In genomic region chr7:139850677-139851076, GRCm38 (mm10) we compare ENCODE assay signal across 19 mouse cellular contexts. TPM values are rescaled to one million over a fixed set of nuclear protein-coding genes. Genes with fewer than 3 reads are reported as not detected.
DNase-seq lines count a peak whose midpoint lies in the region; ATAC-seq lines count a peak whose summit lies in the region.
"Had no signal": no experiment of that assay in that cellular context is flagged by ENCODE, and none has a peak within 500 bp of the region (broad histone marks: within the 10 kb centered on the region; RNA-seq: fewer than 3 reads in every experiment).

No protein-coding gene starts in this region.

- no peak for DNase-seq in forebrain, embryonic 14.5 days (ENCODE audit: low spot score)
- no peak for DNase-seq in hindbrain, embryonic 14.5 days (ENCODE audit: low spot score)
- no peak for DNase-seq in frontal cortex, postnatal 14 days (ENCODE audit: low spot score in 2 of 2)
- no peak for DNase-seq in right cerebral cortex, postnatal 14 days
- DNase-seq in thymus, postnatal 10 days (ENCODE audit: low spot score in 2 of 2) = no peak
- DNase-seq in right cerebral cortex, adult 18-20 months = no peak
- DNase-seq: adrenal gland, postnatal 36 days; cerebellum, adult 9-10 months; gastrocnemius, postnatal 14 days; lung, adult 2 months; lung, postnatal 4 days; thymus, postnatal 4 days had no signal

- no peaks in the 10 kb centered on the region for H3K36me3 ChIP-seq in forebrain, embryonic 12.5 days (replicated peaks)
- H3K36me3 ChIP-seq in forebrain, embryonic 14.5 days (ENCODE audit: control insufficient read depth, insufficient read depth, low read length) = no peaks in the 10 kb centered on the region
- H3K36me3 ChIP-seq in hindbrain, embryonic 14.5 days (replicated peaks; ENCODE audit: control insufficient read depth, insufficient read depth) = no peaks in the 10 kb centered on the region; the same call in 1 of the 2 replicates
- H3K36me3 ChIP-seq in midbrain, embryonic 16.5 days (ENCODE audit: control insufficient read depth, insufficient read depth, low read length) = peaks cover 5% of the 10 kb centered on the region; the same call in 1 of the 2 replicates
- H3K36me3 ChIP-seq: G1E had no signal

- no peak overlapping the region for H3K9ac ChIP-seq in forebrain, embryonic 12.5 days
- peak overlapping the region; percentile 32; the same call in 1 of the 2 replicates for H3K9ac ChIP-seq in forebrain, embryonic 14.5 days (ENCODE audit: low read length)
- peak overlapping the region; percentile 18; the same call in 1 of the 2 replicates for H3K9ac ChIP-seq in hindbrain, embryonic 14.5 days
- no peak overlapping the region for H3K9ac ChIP-seq in midbrain, embryonic 16.5 days (ENCODE audit: low read depth, low read length)

- 70% methylated on average over 5 of the region's 5 CpGs for WGBS in forebrain, embryonic 12.5 days
- 75% methylated on average over 5 of the region's 5 CpGs for WGBS in forebrain, embryonic 14.5 days
- WGBS in hindbrain, embryonic 14.5 days = 49% methylated on average over 5 of the region's 5 CpGs
- WGBS in midbrain, embryonic 16.5 days = 60% methylated on average over 5 of the region's 5 CpGs

- peaks cover 25% of the 10 kb centered on the region for H3K4me1 ChIP-seq in forebrain, embryonic 12.5 days
- peaks cover 20% of the 10 kb centered on the region for H3K4me1 ChIP-seq in forebrain, embryonic 14.5 days (ENCODE audit: control insufficient read depth, insufficient read depth, low read length)
- peaks cover 29% of the 10 kb centered on the region for H3K4me1 ChIP-seq in hindbrain, embryonic 14.5 days (replicated peaks; ENCODE audit: control insufficient read depth, insufficient read depth, low read length)
- H3K4me1 ChIP-seq in midbrain, embryonic 16.5 days (ENCODE audit: control insufficient read depth, insufficient read depth, low read length) = peaks cover 32% of the 10 kb centered on the region

- H3K27ac ChIP-seq in forebrain, embryonic 12.5 days = peak overlapping the region; percentile 81
- H3K27ac ChIP-seq in forebrain, embryonic 14.5 days (ENCODE audit: low read depth, low read length) = peak overlapping the region; percentile 84
- peak overlapping the region; percentile 84 for H3K27ac ChIP-seq in hindbrain, embryonic 14.5 days
- peak overlapping the region; percentile 87 for H3K27ac ChIP-seq in midbrain, embryonic 16.5 days (ENCODE audit: low read length)

- no peak for ATAC-seq in forebrain, embryonic 12.5 days (ENCODE audit: low FRiP score)
- peak; percentile 35 for ATAC-seq in forebrain, embryonic 14.5 days
- 0 out of 2 replicates have a peak, but pooled peaks have one; percentile 38 for ATAC-seq in hindbrain, embryonic 14.5 days (ENCODE audit: low FRiP score)
- ATAC-seq in midbrain, embryonic 16.5 days = 0 out of 2 replicates have a peak, but pooled peaks have one; percentile 37
- ATAC-seq: CD4-positive, CD25-positive, alpha-beta regulatory T cell, adult 4 months; inflammation-experienced regulatory T-cells, adult 6 months had no signal

- H3K4me2 ChIP-seq in forebrain, embryonic 12.5 days = no peak overlapping the region
- no peak overlapping the region for H3K4me2 ChIP-seq in forebrain, embryonic 14.5 days (ENCODE audit: low read length)
- no peak overlapping the region for H3K4me2 ChIP-seq in hindbrain, embryonic 14.5 days (replicated peaks)
- H3K4me2 ChIP-seq in midbrain, embryonic 16.5 days (ENCODE audit: low read length) = no peak overlapping the region

- H3K9me3 ChIP-seq in forebrain, embryonic 12.5 days = no peaks in the 10 kb centered on the region
- no peaks in the 10 kb centered on the region for H3K9me3 ChIP-seq in forebrain, embryonic 14.5 days (replicated peaks; ENCODE audit: control insufficient read depth, low read length)
- H3K9me3 ChIP-seq in hindbrain, embryonic 14.5 days (ENCODE audit: control insufficient read depth, low read length) = no peaks in the 10 kb centered on the region
- H3K9me3 ChIP-seq in midbrain, embryonic 16.5 days (replicated peaks; ENCODE audit: control insufficient read depth, low read length, poor library complexity, severe bottlenecking) = no peaks in the 10 kb centered on the region

- H3K4me3 ChIP-seq in forebrain, embryonic 12.5 days (replicated peaks) = no peak overlapping the region
- no peak overlapping the region for H3K4me3 ChIP-seq in forebrain, embryonic 14.5 days (ENCODE audit: low read depth, low read length)
- H3K4me3 ChIP-seq in hindbrain, embryonic 14.5 days (replicated peaks; ENCODE audit: low read length) = no peak overlapping the region
- H3K4me3 ChIP-seq in midbrain, embryonic 16.5 days (ENCODE audit: low read depth, low read length) = no peak overlapping the region

- H3K27me3 ChIP-seq in forebrain, embryonic 12.5 days = no peaks in the 10 kb centered on the region
- no peaks in the 10 kb centered on the region for H3K27me3 ChIP-seq in forebrain, embryonic 14.5 days (replicated peaks; ENCODE audit: control insufficient read depth, insufficient read depth, low read length)
- no peaks in the 10 kb centered on the region for H3K27me3 ChIP-seq in hindbrain, embryonic 14.5 days (ENCODE audit: control insufficient read depth, insufficient read depth, low read length)
- H3K27me3 ChIP-seq in midbrain, embryonic 16.5 days (ENCODE audit: control insufficient read depth, insufficient read depth, low read depth, low read length) = no peaks in the 10 kb centered on the region

RNA-seq across cellular contexts. Expression of gene Adgra1, which starts 16.7 kb away (rescaled TPM):
- polyA plus RNA-seq in forebrain, embryonic 12.5 days (2016; fragmentation: Nextera tagmentation; extraction: Ambion mirVana) = 5.8 and 7.6 TPM in 2 replicates
- polyA plus RNA-seq in forebrain, embryonic 14.5 days (2014; fragmentation: Nextera tagmentation; extraction: Ambion mirVana) = 7.4 and 8.1 TPM in 2 replicates
- polyA plus RNA-seq in hindbrain, embryonic 14.5 days (2014; fragmentation: Nextera tagmentation; extraction: Ambion mirVana) = 18.6 and 20.3 TPM in 2 replicates
- 31.5 and 34.1 TPM in 2 replicates for polyA plus RNA-seq in midbrain, embryonic 16.5 days (2015; fragmentation: Nextera tagmentation; extraction: Ambion mirVana)
- polyA plus RNA-seq: CD4-positive, CD25-positive, alpha-beta regulatory T cell, adult 4 months; G1E; inflammation-experienced regulatory T-cells, adult 6 months; liver, adult 2 months had no signal

RNA-seq across cellular contexts. Expression of gene Kndc1, which starts 43.8 kb away (rescaled TPM):
- polyA plus RNA-seq in forebrain, embryonic 12.5 days (2016; fragmentation: Nextera tagmentation; extraction: Ambion mirVana) = 1.2 and 1.3 TPM in 2 replicates
- 7.0 and 8.7 TPM in 2 replicates for polyA plus RNA-seq in forebrain, embryonic 14.5 days (2014; fragmentation: Nextera tagmentation; extraction: Ambion mirVana)
- 25.6 and 29.1 TPM in 2 replicates for polyA plus RNA-seq in hindbrain, embryonic 14.5 days (2014; fragmentation: Nextera tagmentation; extraction: Ambion mirVana)
- polyA plus RNA-seq in midbrain, embryonic 16.5 days (2015; fragmentation: Nextera tagmentation; extraction: Ambion mirVana) = 22.5 and 23.6 TPM in 2 replicates
- polyA plus RNA-seq: G1E; heart, postnatal 0 days; liver, adult 2 months had no signal

Comparison
In these comparisons a context has a peak if more than half of its experiments do, and no peak if none do; other contexts are left out.
1. H3K9ac ChIP-seq: peak in forebrain, embryonic 14.5 days (single experiment) and hindbrain, embryonic 14.5 days (single experiment); none in forebrain, embryonic 12.5 days (single experiment) and midbrain, embryonic 16.5 days (single experiment).
2. Peak in every context shown above with its lines, with median percentiles within 50 percentile points of each other: H3K27ac ChIP-seq.